Mouse (Mus musculus) cerebellum, postnatal 4 days (tissue): ENCODE measurements at regions not wholly inside any gene's neighbourhood (a gene's known extent, or its start where the extent isn't known, plus 50 kb on each side); places are given as distances from the start of the nearest gene placed in this dataset.

ENCODE experiments used
- DNase-seq, 2 experiments: peaks; one replicate each; pipeline ENCODE4 v3.0.0; 2022; ENCODE audit warnings: low spot score in 2 of 2, mixed read lengths in 1 of 2

GRCm38 (mm10) chr13:83988517-83988916 is 233.6 kb upstream of the Tmem161b start:
- peak in 1 of 2 experiments; percentile 52 for DNase-seq

GRCm38 (mm10) chr13:83997599-83998369 is 224.3 kb upstream of the Tmem161b start:
- no peak for DNase-seq

GRCm38 (mm10) chr13:84021771-84022170 is 200.3 kb upstream of the Tmem161b start:
- DNase-seq, result no peak

GRCm38 (mm10) chr13:84023021-84023420 is 199.1 kb upstream of the Tmem161b start:
- DNase-seq, result no peak

- no peak for DNase-seq
These were observed 198.5 kb upstream of the Tmem161b start for GRCm38 (mm10) chr13:84023637-84024036.

- no peak for DNase-seq
These were observed 196.7 kb upstream of the Tmem161b start for GRCm38 (mm10) chr13:84025348-84025747.

GRCm38 (mm10) chr13:84047736-84048135 is 174.4 kb upstream of the Tmem161b start:
- no peak for DNase-seq

GRCm38 (mm10) chr13:84052221-84052620 is 169.9 kb upstream of the Tmem161b start:
- DNase-seq, result no peak

GRCm38 (mm10) chr13:84054956-84055355 is 167.1 kb upstream of the Tmem161b start:
- peak in 1 of 2 experiments; percentile 49 for DNase-seq

- no peak for DNase-seq
These were observed 166.5 kb upstream of the Tmem161b start for GRCm38 (mm10) chr13:84055576-84055975.

GRCm38 (mm10) chr13:84056451-84056850 is 165.6 kb upstream of the Tmem161b start:
- no peak for DNase-seq

GRCm38 (mm10) chr13:84056998-84057397 is 165.1 kb upstream of the Tmem161b start:
- DNase-seq, result peak in 1 of 2 experiments; percentile 29

GRCm38 (mm10) chr13:84057456-84057855 is 164.6 kb upstream of the Tmem161b start:
- DNase-seq, result no peak

- no peak for DNase-seq
These were observed 163.8 kb upstream of the Tmem161b start for GRCm38 (mm10) chr13:84058251-84058650.

- peak; percentile 26 to 75 for DNase-seq
These were observed 163.0 kb upstream of the Tmem161b start for GRCm38 (mm10) chr13:84059031-84059651.

- peak in 1 of 2 experiments; percentile 24 for DNase-seq
These were observed 162.2 kb upstream of the Tmem161b start for GRCm38 (mm10) chr13:84059661-84060452.

GRCm38 (mm10) chr13:84060453-84060834 is 161.7 kb upstream of the Tmem161b start:
- DNase-seq, result no peak

GRCm38 (mm10) chr13:84060906-84061305 is 161.2 kb upstream of the Tmem161b start:
- DNase-seq, result no peak

- peak in 1 of 2 experiments; percentile 32 for DNase-seq
These were observed 160.1 kb upstream of the Tmem161b start for GRCm38 (mm10) chr13:84061820-84062480.

- peak in 1 of 2 experiments; percentile 22 for DNase-seq
These were observed 159.5 kb upstream of the Tmem161b start for GRCm38 (mm10) chr13:84062616-84063015.

- DNase-seq, result no peak
These were observed 158.7 kb upstream of the Tmem161b start for GRCm38 (mm10) chr13:84063406-84063805.
